Mouse (Mus musculus) lung, postnatal 0 days (tissue): ENCODE data around the gene Unc93a2.
"Not testable (repeated sequence)": the region's sequence is repeated elsewhere in the genome, so short reads cannot be mapped to it uniquely, and the experiment has no call there.

Experiments
- CTCF ChIP-seq: IDR thresholded peaks from 2 replicates; pipeline ENCODE4 v1.5.1; 2016; ENCODE audit warnings: antibody characterized with exemption, mild to moderate bottlenecking
- EP300 ChIP-seq: IDR thresholded peaks from 2 replicates; pipeline ENCODE4 v1.6.1; 2016; ENCODE audit warnings: antibody characterized with exemption, mild to moderate bottlenecking, control low read depth

DNA sequence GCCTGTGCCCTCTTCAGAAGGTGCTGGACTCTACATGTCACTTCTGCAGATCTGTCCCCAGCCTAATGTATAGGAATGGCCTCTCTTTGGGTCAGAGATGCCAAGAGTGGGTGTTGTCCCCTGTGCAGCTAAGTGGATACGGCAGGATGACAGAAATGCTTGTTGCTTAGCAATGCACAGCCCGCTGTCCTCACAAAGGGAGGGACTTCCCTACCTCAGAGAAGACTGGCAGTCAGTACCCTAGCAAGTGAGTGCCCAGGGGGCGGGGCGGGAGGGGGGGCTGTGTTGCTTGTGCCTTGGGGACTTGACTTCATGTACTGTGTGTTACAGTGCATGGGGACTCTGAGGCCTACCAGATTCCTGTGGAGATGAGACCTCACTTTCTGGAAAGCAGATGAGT lies 25.5 kb downstream of the Unc93a2 start:
- TF ChIP-seq CTCF, EP300: not testable (repeated sequence)
